ENCODE assay signal across 19 mouse cellular contexts in the genomic region with DNA sequence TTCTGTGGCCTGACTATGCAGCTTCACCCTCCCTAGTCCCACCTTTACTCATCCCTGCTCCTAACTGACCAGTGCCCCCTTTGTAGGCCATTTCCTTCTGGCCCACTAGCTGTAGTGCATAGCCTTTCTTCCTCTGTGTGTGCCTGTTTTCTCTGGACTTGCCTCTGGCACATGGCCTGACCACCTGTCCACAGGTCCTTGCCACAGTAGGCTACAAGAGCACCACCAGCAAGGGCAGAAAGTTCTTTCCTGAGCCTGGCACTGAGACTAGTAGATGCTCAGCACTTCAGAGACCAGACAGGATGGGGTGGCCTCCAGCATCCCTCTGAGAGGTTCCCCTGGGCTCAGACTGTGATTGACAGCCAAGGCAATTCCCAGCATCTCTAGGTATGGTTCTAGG. TPM values are rescaled to one million over a fixed set of nuclear protein-coding genes. Genes with fewer than 3 reads are reported as not detected.
A peak's percentile ranks its signal among the peaks of the same experiment; 100 is the strongest.
DNase-seq lines count a peak whose midpoint lies in the region; TF ChIP-seq lines count a peak whose summit lies in the region.
"Had no signal": no experiment of that assay in that cellular context is flagged by ENCODE, and none has a peak within 500 bp of the region (broad histone marks: within the 10 kb centered on the region; RNA-seq: fewer than 3 reads in every experiment).

No protein-coding gene starts in this region.

- no peak for TF ChIP-seq EP300 in heart, adult 2 months (IDR thresholded peaks at IDR 0.05; ENCODE audit: insufficient read depth, low read depth, low read length)

- H3K27me3 ChIP-seq in cerebellum, adult 2 months (ENCODE audit: control insufficient read depth, insufficient read depth, low read length), result no peaks in the 10 kb centered on the region
- no peaks in the 10 kb centered on the region for H3K27me3 ChIP-seq in heart, adult 2 months (ENCODE audit: control insufficient read depth, insufficient read depth, low read length)
- H3K27me3 ChIP-seq: heart, embryonic 15.5 days; intestine, embryonic 15.5 days had no signal

- TF ChIP-seq CTCF in cerebellum, adult 2 months (IDR thresholded peaks at IDR 0.05; ENCODE audit: borderline replicate concordance, insufficient read depth, low read depth, low read length), result no peak
- no peak for TF ChIP-seq CTCF in heart, adult 2 months (IDR thresholded peaks at IDR 0.05)

- DNase-seq in cerebellum, adult 11 months, result peak; percentile 40
- DNase-seq in cerebellum, adult 8-10 months, result no peak
- DNase-seq in cerebellum, adult 2 months, result peak; percentile 59 to 79
- peak; percentile 62 to 74 for DNase-seq in cerebellum, postnatal 14 days
- DNase-seq in heart, adult 2 months, result no peak
- DNase-seq in frontal cortex, adult 2 months (ENCODE audit: extremely low spot score in 1 of 2, low spot score in 1 of 2), result no peak
- DNase-seq in layer of hippocampus, adult 18-20 months (ENCODE audit: low spot score in 2 of 2), result no peak
- DNase-seq: adrenal gland, postnatal 10 days; gastrocnemius, postnatal 10 days; heart, adult 18-20 months; heart, postnatal 14 days; kidney, adult 18-20 months had no signal

- no peaks in the 10 kb centered on the region for H3K79me2 ChIP-seq in heart, adult 2 months (replicated peaks; ENCODE audit: control insufficient read depth, insufficient read depth, low read length)

- intact Hi-C loops in heart, adult 2 months (cut with DNase I), result no loop called here

- H3K27ac ChIP-seq in cerebellum, adult 2 months (ENCODE audit: insufficient read depth, low read length), result no peak overlapping the region
- H3K27ac ChIP-seq in heart, adult 2 months, result no peak overlapping the region
- H3K27ac ChIP-seq: forebrain, embryonic 10.5 days; heart, embryonic 15.5 days; hindbrain, embryonic 10.5 days; hindbrain, embryonic 14.5 days; intestine, embryonic 15.5 days had no signal

- no peaks in the 10 kb centered on the region for H3K36me3 ChIP-seq in heart, adult 2 months (ENCODE audit: control insufficient read depth, insufficient read depth, low read length)
- H3K36me3 ChIP-seq: forebrain, embryonic 10.5 days; heart, embryonic 15.5 days; hindbrain, embryonic 10.5 days; intestine, embryonic 15.5 days had no signal

- TF ChIP-seq POLR2A in cerebellum, adult 2 months (IDR thresholded peaks at IDR 0.05; ENCODE audit: borderline replicate concordance, insufficient read depth, low read length), result no peak
- TF ChIP-seq POLR2A in heart, adult 2 months (IDR thresholded peaks at IDR 0.05; ENCODE audit: insufficient read depth, low read depth, low read length), result no peak

- no peak overlapping the region for H3K4me3 ChIP-seq in cerebellum, adult 2 months (replicated peaks; ENCODE audit: insufficient read depth, low read depth, low read length)
- no peak overlapping the region for H3K4me3 ChIP-seq in heart, adult 2 months
- H3K4me3 ChIP-seq: erythroblast, embryonic 14.5 days; forebrain, embryonic 10.5 days; heart, embryonic 15.5 days; hindbrain, embryonic 10.5 days; intestine, embryonic 15.5 days had no signal

- no peak overlapping the region for H3K9ac ChIP-seq in heart, adult 2 months (ENCODE audit: low read depth, low read length)
- H3K9ac ChIP-seq: heart, embryonic 15.5 days; hindbrain, embryonic 14.5 days; intestine, embryonic 15.5 days had no signal

- peaks cover 15% of the 10 kb centered on the region for H3K4me1 ChIP-seq in cerebellum, adult 2 months (ENCODE audit: control insufficient read depth, insufficient read depth, low read length)
- H3K4me1 ChIP-seq in heart, adult 2 months (ENCODE audit: control insufficient read depth, insufficient read depth, low read length), result no peaks in the 10 kb centered on the region
- H3K4me1 ChIP-seq: heart, embryonic 15.5 days; intestine, embryonic 15.5 days had no signal

RNA-seq across cellular contexts. Expression of a gene that starts 13.0 kb away (rescaled TPM):
- 5.1 and 6.1 TPM in 2 replicates for polyA plus RNA-seq in cerebellum, adult 2 months (2012; rRNA removed)
- total RNA-seq in heart, adult 2 months (2021), result 10 to 100 TPM; 15.3 to 21.1 TPM
- polyA plus RNA-seq in heart, adult 2 months (2012; rRNA removed), result 6.8 and 10.6 TPM in 2 replicates
- polyA plus RNA-seq in frontal cortex, adult 2 months (2012; rRNA removed), result 5.2 and 6.2 TPM in 2 replicates
- total RNA-seq in layer of hippocampus, adult 18-20 months (2021), result 1 to 10 TPM; 5.0 to 6.7 TPM

RNA-seq across cellular contexts. Expression of a gene that starts 14.5 kb away (rescaled TPM):
- 0.64 and 0.79 TPM in 2 replicates for polyA plus RNA-seq in cerebellum, adult 2 months (2012; rRNA removed)
- total RNA-seq in heart, adult 2 months (2021), result under 1 TPM; 0.21 to 0.41 TPM
- polyA plus RNA-seq in heart, adult 2 months (2012; rRNA removed), result 0.53 and 0.61 TPM in 2 replicates
- 0.78 and 0.95 TPM in 2 replicates for polyA plus RNA-seq in frontal cortex, adult 2 months (2012; rRNA removed)
- total RNA-seq in layer of hippocampus, adult 18-20 months (2021), result under 1 TPM; 0.30 to 0.35 TPM

RNA-seq across cellular contexts. Expression of a gene that starts 23.5 kb away (rescaled TPM):
- 0.21 and 0.25 TPM in 2 replicates for polyA plus RNA-seq in cerebellum, adult 2 months (2012; rRNA removed)
- total RNA-seq in heart, adult 2 months (2021), result 1 to 10 TPM; 3.9 to 4.2 TPM
- 1.8 and 3.0 TPM in 2 replicates for polyA plus RNA-seq in heart, adult 2 months (2012; rRNA removed)
- 0.46 and 0.54 TPM in 2 replicates for polyA plus RNA-seq in frontal cortex, adult 2 months (2012; rRNA removed)
- under 1 TPM; 0.62 to 0.63 TPM for total RNA-seq in layer of hippocampus, adult 18-20 months (2021)
- polyA plus RNA-seq: C2C12; erythroblast, embryonic 14.5 days; hindbrain, embryonic 10.5 days had no signal

RNA-seq across cellular contexts. Expression of a gene that starts 33.6 kb away (rescaled TPM):
- polyA plus RNA-seq in cerebellum, adult 2 months (2012; rRNA removed), result 21.6 and 24.1 TPM in 2 replicates
- 10 to 100 TPM; 31.6 to 37.3 TPM for total RNA-seq in heart, adult 2 months (2021)
- 36.4 and 42.6 TPM in 2 replicates for polyA plus RNA-seq in heart, adult 2 months (2012; rRNA removed)
- polyA plus RNA-seq in frontal cortex, adult 2 months (2012; rRNA removed), result 23.5 and 27.1 TPM in 2 replicates
- 10 to 100 TPM; 16.5 to 20.0 TPM for total RNA-seq in layer of hippocampus, adult 18-20 months (2021)

RNA-seq across cellular contexts. Expression of a gene that starts 34.0 kb away (rescaled TPM):
- 72.9 and 73.4 TPM in 2 replicates for polyA plus RNA-seq in cerebellum, adult 2 months (2012; rRNA removed)
- 10 to 100 TPM; 15.7 to 15.9 TPM for total RNA-seq in heart, adult 2 months (2021)
- polyA plus RNA-seq in heart, adult 2 months (2012; rRNA removed), result 23.5 and 27.8 TPM in 2 replicates
- 54.8 and 62.9 TPM in 2 replicates for polyA plus RNA-seq in frontal cortex, adult 2 months (2012; rRNA removed)
- total RNA-seq in layer of hippocampus, adult 18-20 months (2021), result 10 to 100 TPM; 29.1 to 38.0 TPM

Comparison
In these comparisons a context has a peak if more than half of its experiments do, and no peak if none do; other contexts are left out.
1. DNase-seq: peak in cerebellum, adult 11 months (single experiment), cerebellum, adult 2 months (2 of 2) and cerebellum, postnatal 14 days (2 of 2); none in cerebellum, adult 8-10 months (single experiment), heart, adult 2 months (0 of 2), frontal cortex, adult 2 months (0 of 2) and layer of hippocampus, adult 18-20 months (0 of 2).